Mouse (Mus musculus): Measurements from ENCODE around the gene Fam198a. TPM values are rescaled to one million over a fixed set of nuclear protein-coding genes. Genes with fewer than 3 reads are reported as not detected.

Gene Fam198a
- polyA plus RNA-seq, 1 experiment = not detected

DNA sequence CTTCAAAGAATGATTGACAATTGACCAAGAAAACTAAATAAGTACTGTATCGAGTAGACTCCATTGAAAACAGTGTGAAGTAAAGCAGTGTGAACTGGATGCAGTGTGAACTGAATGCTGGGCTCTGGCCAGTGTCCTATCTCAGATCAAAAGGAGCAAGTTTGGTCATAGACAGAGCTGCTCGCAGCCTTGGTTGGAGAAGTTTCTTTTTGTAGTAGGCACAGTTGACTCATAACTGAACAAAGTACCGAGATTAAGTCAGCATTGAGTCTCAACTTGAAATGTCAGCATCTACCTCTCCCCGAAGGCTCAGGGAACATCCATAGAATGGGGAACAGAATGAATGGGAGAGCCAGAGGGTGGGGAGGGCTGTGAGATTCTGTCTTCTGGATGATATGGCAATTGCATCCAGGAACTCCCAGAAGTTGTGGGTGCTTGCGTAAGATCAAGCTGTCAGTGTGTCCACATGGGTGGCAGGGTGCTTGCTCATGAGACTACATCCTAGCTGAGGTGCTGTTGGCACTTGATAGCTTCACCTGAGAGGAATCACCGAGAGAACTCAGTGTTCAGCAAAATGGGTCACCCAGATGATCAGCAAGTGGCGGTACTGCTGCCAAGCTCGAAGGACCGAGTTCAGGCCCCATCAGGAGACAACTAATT is 25.8 kb upstream of the Fam198a start:
- no peak for TF ChIP-seq GATA1 (IDR thresholded peaks at IDR 0.05; ENCODE audit: low read length)
- Histone ChIP-seq H3K4me3 (replicated peaks) (no peak overlapping the region), H3K36me3 (ENCODE audit: control insufficient read depth) (no peaks in the 10 kb centered on the region), H3K9me3 (ENCODE audit: control insufficient read depth, low read length) (no peaks in the 10 kb centered on the region), H3K4me1 (ENCODE audit: control insufficient read depth) (no peaks in the 10 kb centered on the region), H3K27me3 (ENCODE audit: control insufficient read depth) (no peaks in the 10 kb centered on the region)

DNA sequence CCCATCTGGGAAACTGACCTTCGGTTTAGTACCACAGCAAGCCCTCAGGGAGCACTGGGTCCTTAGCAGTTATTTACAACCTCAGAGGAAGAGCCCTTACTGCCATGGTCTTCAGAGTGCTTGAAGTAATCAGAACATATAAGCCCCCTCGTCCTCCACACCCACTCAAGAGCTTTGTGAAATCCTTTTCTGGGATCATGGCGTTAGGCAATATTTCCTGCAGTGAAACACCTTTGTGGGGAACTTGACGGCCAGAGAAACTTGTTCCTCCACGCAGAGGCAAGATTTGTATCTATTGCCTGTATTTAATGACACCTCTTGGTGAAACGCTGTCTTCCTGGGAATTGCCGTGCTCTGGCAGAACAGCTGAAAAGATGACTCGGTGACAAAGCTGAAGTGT is 24.8 kb upstream of the Fam198a start:
- Histone ChIP-seq H3K36me3 (ENCODE audit: control insufficient read depth) (no peaks in the 10 kb centered on the region), H3K9me3 (ENCODE audit: control insufficient read depth, low read length) (no peaks in the 10 kb centered on the region), H3K4me3 (replicated peaks) (no peak overlapping the region), H3K4me1 (ENCODE audit: control insufficient read depth) (no peaks in the 10 kb centered on the region), H3K27me3 (ENCODE audit: control insufficient read depth) (no peaks in the 10 kb centered on the region)
- TF ChIP-seq GATA1 (IDR thresholded peaks at IDR 0.05; ENCODE audit: low read length) = no peak

DNA sequence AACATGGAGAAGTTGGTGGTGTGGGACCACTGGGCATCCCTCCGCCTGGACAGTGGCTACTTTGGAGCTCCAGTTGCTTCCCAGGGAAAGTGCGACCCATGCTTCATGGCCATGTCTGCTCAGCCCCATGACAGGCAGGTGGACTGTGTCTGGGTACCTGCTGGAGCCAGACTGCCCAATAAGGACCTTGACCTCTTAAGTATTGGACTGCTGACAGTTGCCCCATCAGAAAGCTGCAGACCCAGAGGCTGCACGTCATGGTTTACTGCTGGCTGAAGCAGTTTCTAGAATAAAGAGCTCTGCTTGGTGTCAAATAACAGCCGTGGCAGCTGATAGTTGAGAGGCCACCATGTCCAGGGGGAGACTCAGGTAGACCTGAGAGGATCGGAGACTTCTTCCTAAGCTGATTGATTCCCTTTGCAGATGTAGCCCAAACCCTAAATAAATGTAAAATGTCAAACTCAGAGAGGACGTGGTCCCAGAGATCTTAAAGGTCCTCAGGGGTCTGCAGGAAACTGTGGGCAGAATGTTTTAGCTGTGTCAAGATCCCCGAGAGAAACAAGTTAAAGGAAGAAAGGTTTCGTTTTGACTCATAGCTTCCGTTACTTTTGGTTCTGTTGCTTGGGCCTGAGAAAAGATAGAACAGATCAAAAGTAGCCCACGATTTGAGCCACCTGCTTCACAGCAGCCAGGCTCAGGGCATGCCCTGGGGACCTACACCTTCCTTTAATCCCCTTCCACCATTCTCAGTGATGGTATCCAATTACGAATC is 24.0 kb upstream of the Fam198a start:
- H3K4me3 ChIP-seq (replicated peaks) = no peak overlapping the region
- TF ChIP-seq TAL1 (IDR thresholded peaks at IDR 0.05; ENCODE audit: low read length) = no peak
- TF ChIP-seq GATA1 (IDR thresholded peaks at IDR 0.05; ENCODE audit: low read length) = no peak
- H3K4me1 ChIP-seq (ENCODE audit: control insufficient read depth) = no peaks in the 10 kb centered on the region
- H3K27me3 ChIP-seq (ENCODE audit: control insufficient read depth) = no peaks in the 10 kb centered on the region
- H3K36me3 ChIP-seq (ENCODE audit: control insufficient read depth) = no peaks in the 10 kb centered on the region
- no peaks in the 10 kb centered on the region for H3K9me3 ChIP-seq (ENCODE audit: control insufficient read depth, low read length)

DNA sequence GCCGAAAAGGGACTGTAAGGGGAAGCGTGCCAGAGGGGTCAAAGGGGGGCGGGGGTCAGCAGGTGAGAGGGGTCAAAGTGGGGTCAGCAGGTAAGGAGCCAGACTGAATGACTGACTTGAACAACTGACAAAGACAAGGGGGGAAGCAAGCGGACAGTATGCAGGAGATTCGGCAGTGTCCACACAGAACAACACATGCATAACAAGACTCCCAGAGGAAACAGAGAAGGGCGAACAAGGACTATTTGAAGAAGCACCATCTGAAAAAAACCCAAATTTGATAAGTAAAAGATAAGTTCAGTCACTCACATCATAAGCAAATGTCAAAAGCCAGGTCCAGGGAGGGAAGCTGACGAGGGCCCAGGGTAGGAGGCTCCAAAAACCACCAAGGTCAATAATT is 23.1 kb upstream of the Fam198a start:
- H3K4me3 ChIP-seq (replicated peaks) = no peak overlapping the region
- H3K9me3 ChIP-seq (ENCODE audit: control insufficient read depth, low read length) = no peaks in the 10 kb centered on the region
- H3K27me3 ChIP-seq (ENCODE audit: control insufficient read depth) = no peaks in the 10 kb centered on the region
- H3K36me3 ChIP-seq (ENCODE audit: control insufficient read depth) = no peaks in the 10 kb centered on the region
- H3K4me1 ChIP-seq (ENCODE audit: control insufficient read depth) = no peaks in the 10 kb centered on the region
- TF ChIP-seq GATA1 (IDR thresholded peaks at IDR 0.05; ENCODE audit: low read length) = no peak
- no peak for TF ChIP-seq TAL1 (IDR thresholded peaks at IDR 0.05; ENCODE audit: low read length)

DNA sequence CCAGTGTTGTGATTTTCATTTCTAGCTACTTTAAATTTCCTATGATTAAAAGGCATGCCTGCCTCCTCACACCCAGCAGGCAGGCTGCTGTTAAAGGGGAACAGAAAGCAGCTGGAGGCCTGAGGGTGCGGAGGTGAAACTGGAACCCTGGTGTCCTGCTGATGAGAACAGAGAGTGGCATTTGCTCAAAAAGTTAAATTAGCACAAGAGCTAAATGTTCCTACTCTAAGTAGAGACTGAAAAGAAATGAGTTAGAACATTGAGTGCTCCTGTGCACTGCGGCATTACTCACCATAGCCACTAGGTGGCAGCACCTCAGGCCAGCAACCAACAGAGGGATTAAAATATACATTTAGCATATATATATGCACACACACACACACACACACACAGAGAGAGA is 22.3 kb upstream of the Fam198a start:
- Histone ChIP-seq H3K9me3 (ENCODE audit: control insufficient read depth, low read length) (no peaks in the 10 kb centered on the region), H3K4me1 (ENCODE audit: control insufficient read depth) (no peaks in the 10 kb centered on the region), H3K36me3 (ENCODE audit: control insufficient read depth) (no peaks in the 10 kb centered on the region), H3K27me3 (ENCODE audit: control insufficient read depth) (no peaks in the 10 kb centered on the region), H3K4me3 (replicated peaks) (no peak overlapping the region)
- TF ChIP-seq TAL1 (IDR thresholded peaks at IDR 0.05; ENCODE audit: low read length) = no peak

DNA sequence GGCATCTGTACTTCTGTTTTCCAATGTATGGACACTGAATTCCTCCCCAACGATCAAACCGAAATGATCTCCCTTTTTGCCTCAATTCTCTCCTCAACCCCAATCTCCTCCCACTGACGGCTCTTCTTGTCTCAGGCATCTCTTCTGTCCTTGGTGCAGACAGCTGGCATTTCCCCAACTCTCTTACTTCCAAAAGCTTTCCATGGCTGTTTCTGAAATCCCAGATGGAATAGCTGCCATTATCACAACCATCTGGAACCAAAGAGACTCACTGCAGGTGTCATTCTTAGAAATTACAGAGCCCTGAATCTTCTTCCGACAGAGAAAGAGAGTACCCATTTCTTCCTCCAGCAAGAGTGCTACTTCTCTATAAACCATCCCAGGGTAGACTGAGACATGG is 15.9 kb upstream of the Fam198a start:
- TF ChIP-seq GATA1 (IDR thresholded peaks at IDR 0.05; ENCODE audit: low read length) (no peak), TAL1 (IDR thresholded peaks at IDR 0.05; ENCODE audit: low read length) (no peak)
- H3K9me3 ChIP-seq (ENCODE audit: control insufficient read depth, low read length) = no peaks in the 10 kb centered on the region
- no peak overlapping the region for H3K4me3 ChIP-seq (replicated peaks)
- H3K4me1 ChIP-seq (ENCODE audit: control insufficient read depth) = peaks cover 12% of the 10 kb centered on the region
- H3K27me3 ChIP-seq (ENCODE audit: control insufficient read depth) = no peaks in the 10 kb centered on the region
- no peaks in the 10 kb centered on the region; the same call in 1 of the 2 replicates for H3K36me3 ChIP-seq (ENCODE audit: control insufficient read depth)

DNA sequence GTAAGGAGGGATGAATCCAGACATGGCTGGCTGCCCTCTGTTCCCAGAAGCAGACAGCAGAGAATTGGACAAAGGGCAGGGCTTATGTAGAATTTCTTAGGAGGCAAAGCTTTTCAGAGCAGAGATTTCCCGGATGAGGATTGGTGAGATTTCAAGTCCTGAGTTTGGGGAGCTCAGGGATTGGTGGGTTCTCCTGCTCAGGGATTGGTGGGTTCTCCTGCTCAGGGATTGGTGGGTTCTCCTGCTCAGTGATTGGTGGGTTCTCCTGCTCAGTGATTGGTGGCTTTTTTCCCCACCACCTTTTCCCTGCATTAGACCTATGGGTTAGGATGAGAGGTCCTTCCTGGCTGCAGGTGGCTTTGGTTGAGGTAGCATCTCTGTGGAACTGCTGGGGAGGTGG is 13.8 kb upstream of the Fam198a start:
- Histone ChIP-seq H3K27me3 (ENCODE audit: control insufficient read depth) (no peaks in the 10 kb centered on the region), H3K36me3 (ENCODE audit: control insufficient read depth) (peaks cover 3% of the 10 kb centered on the region), H3K4me1 (ENCODE audit: control insufficient read depth) (peaks cover 12% of the 10 kb centered on the region), H3K9me3 (ENCODE audit: control insufficient read depth, low read length) (no peaks in the 10 kb centered on the region), H3K4me3 (replicated peaks) (no peak overlapping the region)
- TF ChIP-seq TAL1 (IDR thresholded peaks at IDR 0.05; ENCODE audit: low read length) (no peak), GATA1 (IDR thresholded peaks at IDR 0.05; ENCODE audit: low read length) (no peak)

DNA sequence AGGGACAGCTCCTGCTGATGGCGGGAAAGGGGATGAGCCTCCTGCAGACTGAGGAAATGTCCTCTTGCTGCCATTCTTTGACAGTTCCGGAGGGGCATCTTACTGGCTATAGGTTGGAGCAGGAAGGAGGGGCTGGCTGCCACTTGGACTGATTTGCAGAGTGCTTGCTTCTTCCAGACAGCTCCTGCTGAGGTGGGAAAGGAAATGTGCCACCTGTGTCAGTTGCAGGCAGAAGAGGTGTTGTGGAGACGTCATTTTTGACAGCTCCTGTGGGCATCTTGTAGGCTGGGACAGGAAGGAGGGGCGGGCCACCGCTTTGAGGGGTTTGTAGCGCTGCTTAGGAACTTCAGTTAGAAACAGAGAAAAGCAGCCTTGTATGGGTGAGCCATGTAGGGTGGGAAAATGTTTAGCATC is 13.3 kb upstream of the Fam198a start:
- Histone ChIP-seq H3K27me3 (ENCODE audit: control insufficient read depth) (no peaks in the 10 kb centered on the region), H3K9me3 (ENCODE audit: control insufficient read depth, low read length) (no peaks in the 10 kb centered on the region), H3K4me1 (ENCODE audit: control insufficient read depth) (peaks cover 12% of the 10 kb centered on the region), H3K4me3 (replicated peaks) (peak overlapping the region; percentile 63), H3K36me3 (ENCODE audit: control insufficient read depth) (peaks cover 3% of the 10 kb centered on the region)
- TF ChIP-seq GATA1 (IDR thresholded peaks at IDR 0.05; ENCODE audit: low read length) (no peak), TAL1 (IDR thresholded peaks at IDR 0.05; ENCODE audit: low read length) (no peak)

DNA sequence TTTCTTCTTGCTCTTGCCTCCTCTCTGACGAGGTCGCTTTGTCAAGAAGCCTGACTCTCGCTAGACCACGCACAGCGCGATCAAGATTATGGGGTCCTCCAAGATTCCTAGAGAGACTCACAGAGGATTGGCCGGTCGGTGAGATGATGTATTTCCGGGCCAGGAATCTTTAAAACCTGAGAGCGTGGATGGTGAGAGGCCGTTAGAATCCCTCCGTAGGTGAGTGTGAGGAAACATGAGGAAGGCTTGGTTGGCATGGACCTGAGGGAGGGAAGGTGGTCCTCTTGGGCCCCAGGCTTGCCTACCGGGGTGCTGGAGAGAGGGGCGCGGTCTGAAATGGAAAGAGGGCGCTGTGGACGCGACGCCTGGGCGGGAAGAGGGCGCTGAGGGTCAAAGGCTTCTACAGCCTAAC is 12.8 kb upstream of the Fam198a start:
- no peaks in the 10 kb centered on the region for H3K27me3 ChIP-seq (ENCODE audit: control insufficient read depth)
- no peaks in the 10 kb centered on the region for H3K9me3 ChIP-seq (ENCODE audit: control insufficient read depth, low read length)
- peaks cover 12% of the 10 kb centered on the region for H3K4me1 ChIP-seq (ENCODE audit: control insufficient read depth)
- TF ChIP-seq GATA1 (IDR thresholded peaks at IDR 0.05; ENCODE audit: low read length) = no peak
- TF ChIP-seq TAL1 (IDR thresholded peaks at IDR 0.05; ENCODE audit: low read length) = no peak
- peak overlapping the region; percentile 63 for H3K4me3 ChIP-seq (replicated peaks)
- peaks cover 3% of the 10 kb centered on the region for H3K36me3 ChIP-seq (ENCODE audit: control insufficient read depth)

All from erythroblast, embryonic 14.5 days (primary cell).